Mouse (Mus musculus) hematopoietic stem cell, adult 5-6 weeks (primary cell): ENCODE data around the gene Kdm5a. TPM values are rescaled to one million over a fixed set of nuclear protein-coding genes. Genes with fewer than 3 reads are reported as not detected.

Experiments
- ATAC-seq, 2 experiments: fragments of 125-278 bp in 1 of 2; replicated peaks in 1 of 2; 2 replicates each; pipeline ENCODE4 v1.8.0; 2016 to 2017; ENCODE audit warnings: inconsistent platforms in 2 of 2, mild to moderate bottlenecking in 2 of 2, moderate number of reproducible peaks in 2 of 2, low read depth in 1 of 2, moderate TSS enrichment in 1 of 2; ENCODE audit not compliant: low FRiP score in 2 of 2, poor library complexity in 2 of 2, severe bottlenecking in 2 of 2, insufficient read depth in 1 of 2, low TSS enrichment in 1 of 2
- total RNA-seq: library from RNA; stranded (forward); fragments of 172-1452, 232-1000 nt; gene quantifications from 2 replicates; pipeline ENCODE4 v1.2.3, GENCODE M21; 2017

Kdm5a gene
- total RNA-seq, 1 experiment from 2014 or later, result 233 TPM

DNA sequence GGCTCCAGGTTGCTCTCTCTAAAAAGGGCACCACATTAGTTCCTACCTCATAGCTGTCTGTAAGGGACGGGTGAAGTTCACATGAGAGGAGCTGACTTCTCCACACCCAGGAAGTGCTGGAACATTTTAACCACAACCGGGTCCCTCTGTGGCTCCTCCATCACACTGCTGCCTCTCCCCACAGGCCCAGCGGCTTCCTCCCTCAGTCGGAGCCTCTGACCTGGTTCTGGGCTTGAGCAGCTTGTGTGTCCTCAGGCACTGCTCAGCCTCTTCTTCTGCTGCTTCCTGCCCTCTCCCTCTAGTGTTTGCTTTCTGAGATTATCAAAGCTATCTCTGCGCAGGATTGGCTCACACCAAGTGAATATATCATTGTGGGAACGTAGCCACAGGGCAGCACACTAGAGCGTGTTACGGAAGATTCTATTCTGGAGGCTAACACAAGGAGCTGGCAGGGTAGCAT is 122.2 kb downstream of the Kdm5a start:
- peak; percentile 29 to 34; a peak in 3 of 4 replicates for ATAC-seq

DNA sequence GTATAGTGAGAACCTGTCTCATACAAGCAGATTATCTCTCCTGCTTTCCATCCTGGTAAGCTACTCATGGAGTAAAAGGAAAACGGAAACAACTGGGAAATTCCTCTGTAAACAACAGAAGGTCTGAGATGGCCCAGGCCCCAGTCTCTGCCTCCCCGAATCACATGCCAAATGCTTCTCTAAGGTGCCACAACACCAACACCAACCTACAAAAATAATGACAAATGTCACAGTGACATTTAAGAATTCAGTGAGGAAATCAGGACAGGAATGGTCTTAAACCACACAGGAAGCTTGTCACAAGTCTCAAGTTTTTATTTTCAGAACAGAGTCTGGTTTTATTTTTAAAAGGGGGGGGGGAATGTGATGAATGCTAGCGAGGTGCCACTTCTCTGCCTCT is 124.7 kb downstream of the Kdm5a start:
- ATAC-seq, result peak; percentile 14 to 39; a peak in 3 of 4 replicates

DNA sequence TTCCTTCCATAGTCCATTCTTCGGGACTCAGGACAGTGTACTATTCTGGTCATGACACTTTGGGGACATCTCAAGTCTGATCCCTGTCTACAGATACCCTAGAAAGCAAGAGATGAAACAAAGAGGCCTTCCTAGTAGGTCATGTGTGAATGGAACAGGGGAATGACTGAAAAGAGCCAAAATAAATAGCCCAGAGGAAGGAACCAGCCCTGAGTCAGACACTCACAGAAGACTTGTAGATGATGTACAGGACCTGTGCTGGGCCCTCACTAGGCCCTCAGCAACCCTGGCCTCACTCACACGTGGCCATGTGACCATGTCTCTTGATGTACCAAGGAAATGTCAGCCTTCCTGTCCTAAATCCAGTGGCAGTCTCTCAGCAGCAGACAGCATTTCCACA is 125.5 kb downstream of the Kdm5a start:
- ATAC-seq, result no peak

DNA sequence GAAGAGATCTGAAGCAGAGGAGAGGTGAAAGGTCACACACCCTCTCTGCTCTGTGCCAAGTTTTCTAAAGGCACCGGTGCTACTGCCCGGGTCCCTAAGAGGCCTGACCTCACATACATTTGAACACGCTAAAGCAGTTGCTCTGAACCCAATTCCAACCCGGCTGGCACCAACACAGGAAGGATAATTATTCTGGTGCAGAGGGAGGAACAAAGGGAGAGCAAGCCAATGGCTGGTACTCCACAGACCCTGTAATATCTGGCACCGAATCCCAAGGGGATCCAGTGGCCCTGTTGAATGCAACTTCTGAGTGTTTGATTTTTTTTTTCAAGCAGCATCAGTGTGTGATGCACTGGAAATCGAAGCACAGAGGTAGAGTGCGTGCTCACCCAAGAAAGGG is 127.1 kb downstream of the Kdm5a start:
- ATAC-seq, result no peak

DNA sequence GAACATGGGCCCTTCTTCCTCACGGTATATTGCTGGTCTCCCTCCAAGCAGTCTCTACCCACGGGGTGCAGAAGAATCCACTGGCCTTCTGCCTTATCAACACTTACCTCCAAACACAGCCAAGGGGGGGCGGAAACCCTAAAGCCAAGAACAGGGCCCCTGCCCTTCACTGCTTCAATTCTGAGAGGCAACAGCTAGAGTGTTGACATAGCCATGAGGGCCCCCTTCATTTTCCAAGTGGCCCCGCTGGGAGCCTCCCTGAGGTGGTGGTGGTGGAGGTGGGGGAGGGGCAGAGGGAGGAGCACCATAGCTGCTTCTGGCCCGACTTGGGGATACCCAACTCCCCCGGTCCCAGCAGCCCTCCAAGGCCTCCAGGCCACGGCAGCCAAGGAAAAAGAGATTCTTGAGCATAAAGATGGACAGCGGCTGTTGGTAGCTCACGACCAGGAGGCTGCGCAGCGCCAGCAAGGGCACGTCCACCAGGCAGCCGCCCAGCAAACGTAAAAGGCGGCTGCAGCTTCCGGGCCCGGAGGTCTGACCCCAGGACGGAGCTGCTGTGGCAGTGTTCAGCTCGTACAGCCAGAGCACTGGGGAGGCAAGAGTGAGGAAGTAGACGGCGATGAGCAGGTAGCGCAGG is 128.1 kb downstream of the Kdm5a start:
- peak; percentile 9 to 20; a peak in 1 of 4 replicates for ATAC-seq

DNA sequence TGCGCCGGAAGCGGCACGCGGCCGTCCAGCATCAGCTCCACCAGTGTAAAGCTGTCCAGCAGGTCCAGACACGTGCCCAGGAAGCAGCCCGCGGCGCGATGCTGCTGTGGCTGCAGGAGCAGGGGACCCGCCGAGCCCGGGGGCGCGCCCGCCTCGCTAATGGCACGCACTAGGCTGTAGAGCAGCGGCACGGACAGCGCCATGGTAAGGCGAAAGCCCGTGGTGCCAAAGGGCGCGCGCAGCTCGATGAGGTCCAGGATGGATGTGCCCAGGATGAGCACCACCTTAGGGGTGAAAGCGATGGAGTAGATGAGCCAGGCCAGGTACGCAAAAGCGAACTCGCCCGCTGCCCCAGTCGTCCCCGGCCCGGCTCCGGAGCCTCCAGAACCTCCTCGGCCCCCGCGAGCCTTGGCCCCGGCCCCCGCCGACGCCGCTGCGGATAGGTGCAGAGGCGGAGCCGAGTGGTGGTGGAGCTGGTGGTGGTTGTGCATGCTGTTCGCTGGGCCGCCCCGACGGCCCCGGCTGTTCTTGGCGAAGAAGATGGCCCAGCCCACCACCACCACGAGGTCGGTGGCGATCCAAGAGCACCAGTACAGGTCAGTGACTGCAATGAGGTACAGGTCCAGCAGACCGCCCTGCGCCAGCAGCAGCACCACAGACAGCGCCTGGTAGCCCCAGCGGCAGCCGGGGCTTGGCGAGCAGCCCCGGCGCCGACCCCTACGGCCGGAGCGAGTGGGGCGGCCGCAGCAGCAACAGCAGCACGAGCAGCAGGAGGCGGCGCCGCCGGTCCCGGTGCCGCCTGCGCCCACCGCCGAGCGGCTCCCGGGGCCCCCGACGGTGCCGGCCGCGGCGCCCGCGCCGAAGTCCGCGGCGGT is 128.8 kb downstream of the Kdm5a start:
- 0 out of 4 replicates have a peak, but pooled peaks have one; percentile 0 to 2 for ATAC-seq

DNA sequence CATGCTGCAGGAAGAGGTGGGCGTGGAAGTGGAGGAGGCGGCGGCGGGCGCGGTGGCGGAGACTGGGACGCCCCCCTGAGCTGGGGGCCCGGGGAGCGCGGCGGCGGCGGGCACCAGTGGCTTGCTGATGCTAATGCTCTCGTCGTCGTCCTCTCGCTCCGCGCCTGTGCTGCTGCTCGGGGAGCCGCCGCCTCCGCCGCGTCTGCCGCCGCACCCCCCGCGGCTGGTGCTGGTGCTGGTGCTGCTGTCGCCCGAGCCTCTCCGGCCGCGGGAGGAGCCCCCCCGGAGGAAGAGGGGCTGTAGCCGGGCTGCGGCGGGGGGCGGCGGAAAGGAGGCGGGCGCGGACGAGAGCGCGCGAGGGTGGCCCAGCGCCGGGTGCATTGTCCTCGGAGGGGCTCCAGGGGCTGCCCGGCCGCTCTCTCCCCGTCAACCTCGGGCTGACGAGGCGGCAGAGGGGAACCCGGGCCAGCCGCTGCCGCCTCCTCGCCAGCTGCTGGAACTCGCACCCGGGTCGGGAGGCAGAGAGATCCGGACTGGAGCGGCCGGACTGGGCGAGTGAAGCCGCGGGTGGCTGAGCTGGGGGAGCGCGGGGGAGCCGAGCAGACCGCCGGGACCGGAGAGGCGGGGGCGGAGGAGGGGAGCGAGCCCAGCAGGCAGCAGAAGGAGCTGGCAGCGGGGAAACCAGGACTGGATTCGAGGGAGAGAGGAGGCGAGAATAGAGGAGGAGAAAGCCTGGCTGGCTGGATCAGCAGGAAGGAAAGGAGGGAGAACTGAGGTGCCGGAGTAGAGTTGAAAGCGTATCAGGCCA is 129.7 kb downstream of the Kdm5a start, which contains the start of gene Tmem121b:
Gene Tmem121b, minus strand, starts transcription at position 434 of the 808 bp plus-strand sequence.
- 0 out of 4 replicates have a peak, but pooled peaks of 1 of the 2 experiments have one; percentile 5 for ATAC-seq

Other genes with a start within 250 kb of the Kdm5a start
- gene D330020A13Rik, start 69.8 kb upstream of the Kdm5a start, total RNA-seq, result not detected in 2 replicates
- not detected in 2 replicates for gene B4galnt3, start 69.6 kb upstream of the Kdm5a start, total RNA-seq
- gene Ccdc77, start 250 bp downstream of the Kdm5a start, total RNA-seq, result 39.6 and 49.3 TPM in 2 replicates
- gene Il17ra, start 99.1 kb downstream of the Kdm5a start, total RNA-seq, result 44.6 and 77.6 TPM in 2 replicates
- 1.1 and 2.8 TPM in 2 replicates for gene Tmem121b, start 129.7 kb downstream of the Kdm5a start, total RNA-seq
- gene Hdhd5, start 167.2 kb downstream of the Kdm5a start, total RNA-seq, result 11.9 and 17.4 TPM in 2 replicates